Mouse (Mus musculus): ENCODE results near the gene Cars2.
"Not testable (repeated sequence)": the region's sequence is repeated elsewhere in the genome, so short reads cannot be mapped to it uniquely, and the experiment has no call there.

Cars2 gene

DNA sequence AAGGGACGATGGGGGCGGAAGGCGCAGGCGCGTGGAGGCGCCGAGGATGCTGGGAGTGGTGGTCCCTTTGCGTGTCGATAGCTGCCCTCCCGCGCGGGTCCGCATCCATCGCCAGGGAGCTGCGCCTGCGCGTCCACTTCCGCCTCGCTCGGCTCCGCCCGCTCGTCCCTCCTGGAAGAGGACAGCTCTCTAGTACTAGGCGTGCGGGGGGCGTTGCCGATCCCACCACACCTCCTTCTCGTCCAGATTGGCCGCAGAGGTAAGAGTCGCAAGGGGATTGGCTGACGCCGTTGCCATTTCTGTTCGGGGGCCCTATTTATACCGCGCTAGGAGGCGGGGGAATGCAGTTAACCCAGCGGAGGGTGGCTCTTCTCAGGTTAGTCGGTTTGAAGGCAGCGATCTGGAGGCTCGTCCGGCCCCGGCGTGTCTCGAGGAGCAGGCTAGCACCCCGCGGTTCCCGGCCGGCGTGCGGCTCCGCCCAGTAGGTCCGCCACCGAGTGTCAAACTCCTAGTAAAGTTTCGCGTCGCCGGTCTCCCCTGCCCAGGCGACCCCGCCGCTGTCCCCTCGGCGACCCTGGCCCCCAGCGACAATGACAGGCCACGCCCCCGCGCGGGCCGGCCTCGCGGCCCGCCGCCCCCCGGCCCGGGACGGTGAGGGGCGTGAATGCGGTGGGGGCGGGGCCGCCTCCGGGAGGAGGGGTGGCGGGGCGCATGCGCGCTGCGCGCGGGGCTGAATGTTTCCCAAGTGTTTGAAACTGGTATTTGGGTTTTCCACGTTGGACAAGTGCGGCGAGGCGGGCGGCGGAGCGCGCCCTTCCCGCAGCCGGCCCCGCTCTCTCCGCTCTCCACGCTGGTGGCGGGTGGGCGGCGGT is 5.4 kb upstream of the Cars2 start:
- DNase-seq, result peak; percentile 100

DNA sequence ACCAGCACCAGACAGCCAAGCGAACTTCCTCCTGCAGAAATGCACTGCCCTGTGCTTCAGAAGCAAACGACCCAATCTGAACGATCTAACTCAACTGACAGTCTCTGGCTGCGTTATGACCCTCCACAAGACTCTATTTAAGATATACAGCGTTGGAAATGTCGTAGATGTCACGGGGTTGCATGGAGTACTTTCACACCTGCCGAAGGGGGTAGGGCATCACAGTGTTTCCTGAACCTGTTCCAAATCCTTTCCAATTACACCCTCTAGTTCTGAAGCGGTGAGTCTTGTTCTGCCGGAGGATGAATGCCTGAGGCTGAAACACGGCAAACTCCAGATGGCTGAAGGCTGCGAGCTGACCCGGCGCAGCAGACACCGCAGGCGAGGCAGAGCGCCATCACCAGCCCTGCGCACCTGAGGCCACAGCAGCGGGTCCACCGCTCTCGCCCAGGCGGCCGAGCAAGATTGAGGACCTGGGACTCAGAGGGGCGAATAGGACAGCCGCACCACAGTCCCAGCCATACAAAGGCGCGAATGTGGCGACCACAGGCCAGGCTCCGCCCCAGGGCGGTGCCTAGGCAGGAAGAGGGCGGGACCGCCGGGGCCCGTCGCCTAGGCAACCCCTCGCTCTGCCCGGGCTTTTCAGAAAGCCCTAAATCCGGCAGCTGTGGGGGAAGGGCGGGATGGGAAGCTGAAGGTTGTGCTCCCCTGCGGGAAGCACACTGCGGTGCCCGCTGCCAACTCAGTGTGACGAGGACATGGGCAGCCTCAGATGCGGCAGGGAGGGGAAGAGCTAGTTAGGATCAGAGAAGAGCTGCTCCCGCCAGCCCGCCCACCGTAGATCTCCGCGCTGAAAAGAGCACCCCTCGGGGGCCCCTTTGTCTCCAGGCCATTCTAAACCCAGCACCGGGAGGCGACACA is 4.5 kb upstream of the Cars2 start, which contains the start of gene Ing1:
TSS of gene Ing1 (plus strand) at position 773 of the 921 bp plus-strand sequence.
- peak; percentile 96 for DNase-seq

- no peak for DNase-seq
Observed at GRCm38 (mm10) chr8:11552390-11552789, 1.8 kb upstream of the Cars2 start.

- DNase-seq, result not testable (repeated sequence)
Observed at GRCm38 (mm10) chr8:11551497-11551896, 914 bp upstream of the Cars2 start.

DNA sequence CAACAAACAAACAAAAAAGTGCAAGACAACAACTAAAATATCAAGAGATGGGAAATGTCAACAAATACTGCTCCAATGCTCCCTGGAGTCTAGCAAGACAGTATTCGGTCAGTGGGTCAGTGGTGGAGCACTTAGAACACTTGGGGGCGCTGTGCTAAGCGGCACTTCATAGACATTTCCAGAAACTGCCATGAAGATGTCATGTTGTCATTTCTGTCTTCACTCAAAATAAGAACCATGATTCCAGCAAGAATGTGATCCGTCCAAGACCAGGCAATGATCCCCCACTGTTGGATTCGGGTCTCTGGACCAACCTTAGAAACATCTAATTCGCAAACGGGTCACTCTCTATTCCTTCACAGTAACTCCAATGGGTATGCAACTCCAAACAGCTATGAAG is 877 bp downstream of the Cars2 start:
- peak; percentile 79 for DNase-seq

DNA sequence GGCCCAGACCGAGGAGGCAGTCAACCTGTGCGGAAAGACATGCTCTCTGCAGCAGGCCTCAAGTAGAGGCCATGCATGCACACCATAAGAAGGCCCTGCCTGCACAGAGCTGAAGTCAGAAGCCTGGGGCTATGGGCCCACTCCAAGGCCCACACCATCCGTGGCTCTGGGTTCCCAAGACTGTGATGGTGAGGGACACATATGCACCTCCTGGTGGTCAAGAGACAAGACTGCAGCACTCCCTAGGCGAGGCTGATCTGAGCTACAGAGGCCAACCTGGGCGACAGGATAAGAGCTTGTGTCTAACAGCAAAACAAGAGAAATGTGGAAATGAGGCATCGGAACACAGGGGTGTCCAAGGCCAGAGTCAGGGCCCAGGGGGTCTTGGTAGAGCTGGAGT is 3.5 kb downstream of the Cars2 start:
- DNase-seq, result peak; percentile 49

GRCm38 (mm10) chr8:11544386-11544785 is 6.2 kb downstream of the Cars2 start:
- peak; percentile 86 for DNase-seq

DNA sequence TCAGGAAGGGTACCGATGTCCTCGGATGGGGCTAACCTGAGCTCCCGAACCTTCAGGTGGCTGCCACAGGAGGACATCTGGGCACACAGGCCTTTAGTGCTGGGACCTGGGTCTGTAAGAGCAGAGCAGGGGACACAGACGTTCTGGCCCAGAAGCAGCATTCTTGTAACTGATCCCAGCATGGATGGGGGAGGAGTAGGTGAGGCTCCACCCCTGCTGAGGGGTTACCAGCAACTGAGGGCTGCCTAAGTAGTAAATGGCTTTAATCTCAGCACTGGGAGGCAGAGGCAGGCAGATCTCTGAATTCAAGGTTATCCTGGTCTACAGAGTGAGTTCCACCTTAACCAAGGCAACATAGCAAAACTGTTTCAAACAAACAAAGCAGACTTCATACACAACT is 7.7 kb downstream of the Cars2 start:
- no peak for DNase-seq

DNA sequence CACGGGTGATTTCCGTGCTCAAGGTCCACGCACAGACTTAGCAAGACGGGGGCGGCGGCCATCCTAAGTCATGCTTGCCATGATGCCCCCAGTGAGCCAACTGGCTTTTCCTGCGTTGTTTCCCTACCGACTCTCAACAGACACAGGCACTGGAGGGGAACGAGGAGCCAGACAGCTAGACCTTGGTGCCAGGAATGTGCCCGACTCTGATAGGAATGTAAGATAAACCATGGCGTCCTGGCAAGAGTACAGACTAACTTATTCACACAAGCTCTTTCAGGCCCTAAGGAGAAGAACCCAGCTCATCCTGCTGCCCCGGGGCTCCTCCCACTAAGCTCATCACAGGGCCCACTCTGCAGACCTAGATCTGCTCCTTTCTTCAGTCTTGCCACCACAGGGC is 8.6 kb downstream of the Cars2 start:
- peak; percentile 30 for DNase-seq

DNA sequence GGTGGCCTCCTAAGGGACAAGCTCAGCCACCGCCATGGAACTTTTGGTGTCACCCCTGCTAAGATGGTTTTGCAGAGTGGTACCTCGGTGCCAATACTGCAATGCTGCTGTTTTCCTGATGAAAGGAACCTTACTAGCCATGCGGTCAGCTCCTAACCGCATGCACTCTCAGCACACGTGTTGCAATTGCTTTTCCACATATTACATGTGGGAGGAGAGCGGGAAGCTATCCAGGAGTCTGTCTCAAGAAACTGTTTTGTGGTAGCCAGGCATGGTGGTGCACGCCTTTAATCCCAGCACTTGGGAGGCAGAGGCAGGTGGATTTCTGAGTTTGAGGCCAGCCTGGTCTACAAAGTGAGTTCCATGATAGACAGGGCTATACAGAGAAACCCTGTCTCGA is 10.4 kb downstream of the Cars2 start:
- DNase-seq, result no peak

- DNase-seq, result no peak
Observed at GRCm38 (mm10) chr8:11539049-11539448, 11.5 kb downstream of the Cars2 start.

- DNase-seq, result no peak
Observed at GRCm38 (mm10) chr8:11534494-11534893, 16.1 kb downstream of the Cars2 start.

DNA sequence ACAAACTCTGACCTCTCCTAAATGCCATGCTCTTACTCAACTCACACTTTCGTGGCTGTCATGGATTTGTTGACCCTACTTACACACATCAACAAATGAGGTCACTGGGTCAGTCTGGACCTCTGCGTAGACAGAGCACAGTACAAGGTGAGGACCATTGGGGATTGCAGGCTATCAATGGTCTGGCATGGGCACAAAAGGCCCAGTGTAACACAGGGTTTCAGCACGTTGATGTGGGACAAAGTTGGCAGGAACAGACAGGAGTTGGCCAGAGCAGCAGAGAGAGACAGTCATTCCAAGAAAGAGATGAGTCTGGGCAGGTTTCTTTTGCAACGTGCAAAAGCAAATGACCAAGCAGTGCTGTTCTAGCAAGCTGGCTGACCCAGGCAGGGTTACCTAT is 19.7 kb downstream of the Cars2 start:
- DNase-seq, result no peak

DNA sequence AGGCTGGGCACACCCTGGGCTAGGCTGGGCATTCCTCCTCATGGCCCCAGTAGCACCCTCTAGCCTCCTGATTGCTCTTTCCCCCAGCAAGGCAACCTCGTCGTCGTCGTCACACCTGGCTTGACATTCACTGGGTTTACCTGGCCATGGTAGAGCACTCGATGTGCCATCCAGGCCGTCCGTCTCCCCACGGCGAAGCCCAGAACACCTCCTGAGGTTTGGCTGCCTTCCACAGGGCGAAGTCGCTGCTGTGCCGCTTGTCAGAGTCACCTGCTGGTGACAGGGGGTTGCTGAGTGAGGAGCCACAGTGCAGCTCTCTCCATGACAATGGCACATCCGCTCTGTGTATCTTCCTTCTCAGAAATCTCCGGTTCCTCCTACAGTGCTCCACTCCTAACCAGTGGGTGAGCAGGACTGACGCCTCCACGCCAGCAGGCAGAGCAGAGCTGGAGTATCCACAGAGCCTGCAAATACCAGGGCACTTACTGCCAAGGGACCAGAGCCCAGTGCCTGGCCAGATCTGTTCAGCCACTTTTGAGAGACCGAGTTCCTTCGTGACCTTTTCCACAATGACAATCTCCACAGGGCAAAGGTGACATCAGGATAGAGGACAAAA is 20.3 kb downstream of the Cars2 start:
- no peak for DNase-seq

DNA sequence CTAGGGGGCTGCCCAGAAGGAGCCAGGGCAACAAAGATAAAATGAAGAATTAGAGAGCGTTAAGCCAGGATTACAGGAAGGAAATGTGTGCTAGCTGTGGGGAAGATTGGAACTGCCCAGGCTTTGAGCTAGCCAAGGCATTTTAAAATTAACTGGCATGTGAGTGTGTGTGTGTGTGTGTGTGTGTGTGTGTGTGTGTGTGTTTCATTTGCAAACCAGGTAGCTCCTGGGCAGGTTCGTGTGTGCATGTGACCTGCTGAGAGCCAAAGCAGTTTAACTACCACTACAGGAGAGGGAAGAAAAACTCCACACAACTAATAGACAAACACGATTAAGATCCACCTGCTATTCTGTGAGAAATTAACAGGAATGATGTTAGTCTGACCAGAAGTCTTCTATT is 27.3 kb downstream of the Cars2 start:
- DNase-seq, result peak; percentile 38

- peak; percentile 62 for DNase-seq
Observed at GRCm38 (mm10) chr8:11518676-11519075, 31.9 kb downstream of the Cars2 start.

DNA sequence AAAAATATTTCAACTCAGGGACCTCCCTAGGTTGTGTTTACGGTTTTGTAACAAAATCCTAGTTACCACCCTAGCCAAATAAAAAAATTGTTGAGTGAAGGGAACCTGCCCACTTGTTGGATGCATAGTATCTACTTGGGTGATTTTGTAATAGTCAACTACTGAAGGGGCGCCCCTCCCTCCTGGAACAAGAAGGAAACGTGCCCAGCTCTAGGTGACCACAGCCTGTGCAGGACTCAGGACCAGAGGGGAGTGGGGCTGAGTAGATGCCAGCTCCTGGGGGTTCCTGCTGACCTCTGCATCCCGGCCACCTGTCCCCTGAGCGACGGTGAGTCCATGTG is 32.6 kb downstream of the Cars2 start:
- DNase-seq, result peak; percentile 83

- DNase-seq, result peak; percentile 79
Observed at GRCm38 (mm10) chr8:11517366-11518055, 33.1 kb downstream of the Cars2 start.

DNA sequence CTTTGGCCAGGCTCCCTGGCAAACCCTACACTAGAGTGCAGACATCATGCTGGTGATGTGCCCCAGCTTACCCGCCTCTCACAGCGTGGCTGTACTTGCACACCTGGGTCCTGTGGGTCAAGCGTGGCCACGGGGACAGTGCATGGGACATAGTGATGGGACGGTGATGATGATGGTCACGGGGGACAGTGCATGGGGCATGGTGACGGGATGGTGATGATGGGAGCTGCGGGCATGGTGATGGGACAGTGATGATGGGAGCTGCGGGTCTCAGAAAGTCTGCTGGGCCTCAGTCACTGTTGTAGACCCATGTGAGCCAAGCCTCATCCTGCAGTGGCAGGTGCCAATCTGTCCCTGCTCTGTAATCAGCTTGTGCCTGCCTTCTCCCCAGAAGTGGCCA is 34.3 kb downstream of the Cars2 start:
- DNase-seq, result no peak

GRCm38 (mm10) chr8:11513247-11513646 is 37.3 kb downstream of the Cars2 start:
- DNase-seq, result no peak

GRCm38 (mm10) chr8:11512711-11513110 is 37.9 kb downstream of the Cars2 start:
- no peak for DNase-seq

GRCm38 (mm10) chr8:11510971-11511370 is 39.6 kb downstream of the Cars2 start:
- DNase-seq, result no peak

DNA sequence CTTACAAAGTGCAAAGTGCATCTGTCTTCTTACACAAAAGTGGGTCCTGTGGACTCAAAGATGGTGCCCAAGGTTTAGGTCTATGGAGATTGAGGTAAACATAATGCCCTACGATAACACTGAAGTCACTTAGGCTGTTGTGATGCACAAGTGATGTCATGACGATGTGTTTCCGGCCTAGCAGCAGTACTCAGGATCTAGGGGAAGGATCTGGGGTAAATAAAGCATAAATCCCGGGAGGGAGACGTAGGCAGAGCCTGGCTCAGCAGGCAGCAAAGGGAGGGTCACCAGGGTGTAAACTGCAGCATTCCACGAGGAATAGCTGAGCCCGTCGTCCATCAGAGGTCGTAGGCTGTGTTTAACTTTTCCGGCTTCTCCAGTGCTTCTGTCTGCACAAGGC is 41.7 kb downstream of the Cars2 start:
- no peak for DNase-seq
